Mouse (Mus musculus): Measurements from ENCODE around the gene Svop.

DNA sequence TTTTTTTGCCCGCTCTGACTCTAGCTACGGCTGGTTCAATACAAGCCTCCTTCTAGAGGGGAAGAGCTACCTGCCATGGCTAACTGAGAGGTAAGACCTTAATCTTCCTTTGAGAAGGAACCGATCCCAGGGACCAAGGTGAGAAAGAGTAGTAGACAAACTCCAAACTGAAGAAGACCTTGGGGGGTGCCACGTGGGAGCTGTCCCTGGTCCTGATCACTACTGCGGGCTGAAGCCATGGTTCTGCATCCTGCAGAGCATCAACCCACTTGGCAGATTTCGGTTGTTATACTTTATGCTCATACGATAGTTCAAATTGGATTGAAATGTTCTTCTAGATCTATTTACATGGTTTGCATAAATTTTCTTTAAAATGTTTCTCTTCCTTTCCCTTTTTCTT, 76.2 kb downstream of the Svop start:
- no peak for TF ChIP-seq GATA1 (IDR thresholded peaks at IDR 0.05; ENCODE audit: low read length)
- no peak for TF ChIP-seq TAL1 (IDR thresholded peaks at IDR 0.05; ENCODE audit: low read length)

All from erythroblast, embryonic 14.5 days (primary cell).